Mouse (Mus musculus) splenic B cell, adult 2 months (primary cell): Measurements from ENCODE around the gene Dusp23.
A peak's percentile ranks its signal among the peaks of the same experiment; 100 is the strongest.

Experiments
- DNase-seq: peaks from one replicate; pipeline ENCODE4 v3.0.0-alpha.2; 2011; ENCODE audit warnings: low read depth, low spot score
- H3K27me3 ChIP-seq: 2 replicates; pipeline ENCODE4 v1.6.1; 2012; ENCODE audit warnings: mild to moderate bottlenecking, low read length, moderate library complexity, mixed read lengths; ENCODE audit not compliant: control insufficient read depth, poor library complexity, insufficient read depth, severe bottlenecking
- H3K36me3 ChIP-seq: 2 replicates; pipeline ENCODE4 v1.6.1; 2012; ENCODE audit warnings: mild to moderate bottlenecking, low read length, moderate library complexity, mixed read lengths; ENCODE audit not compliant: control insufficient read depth, poor library complexity, insufficient read depth, severe bottlenecking

The Dusp23 gene

DNA sequence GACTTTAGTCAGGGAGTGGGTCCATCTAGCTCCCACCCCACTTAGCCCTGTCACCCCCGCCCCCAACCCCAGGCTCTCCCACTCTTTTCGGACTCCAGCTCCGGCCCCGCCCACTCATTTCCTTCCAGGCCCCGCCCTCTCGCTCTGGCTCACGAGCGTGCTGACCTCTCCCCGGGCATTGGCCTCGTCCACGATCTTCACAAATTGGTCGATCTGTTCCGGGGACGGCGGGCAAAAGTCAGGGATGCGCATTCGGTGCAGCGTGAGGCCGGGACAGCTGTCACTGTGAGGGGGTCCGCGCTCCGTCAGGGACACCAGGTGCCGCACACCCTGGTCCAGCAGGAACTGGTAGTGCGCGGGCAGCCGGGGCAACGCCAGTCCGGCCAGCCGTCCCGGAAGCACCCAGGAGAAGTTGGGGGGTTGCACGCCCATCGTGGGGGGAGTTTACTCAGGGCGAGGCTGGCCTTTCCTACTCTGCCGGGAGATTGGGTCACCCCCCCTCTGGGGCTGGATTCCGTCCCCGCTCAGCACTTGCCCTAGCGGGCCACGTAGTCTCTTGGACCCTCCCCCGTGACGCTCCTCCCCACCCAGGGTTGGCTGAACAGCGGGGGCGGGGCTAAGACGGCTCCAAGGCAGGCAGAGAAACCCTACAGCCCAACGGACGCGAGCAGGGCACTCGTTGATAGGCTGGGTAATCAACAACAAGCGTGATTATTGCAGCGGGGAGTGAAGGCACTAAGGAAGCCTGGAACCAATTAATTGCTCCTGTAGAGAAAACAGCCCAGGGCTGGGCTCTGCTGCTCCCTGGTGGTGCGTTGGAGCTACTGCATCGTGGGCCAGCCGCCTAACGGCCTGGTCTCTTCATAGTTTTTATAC, at the start of gene Dusp23:
Gene Dusp23, minus strand, starts transcription at position 512 of the 876 bp plus-strand sequence.
- peak; percentile 96 for DNase-seq
- Histone ChIP-seq H3K27me3 (no peaks in the 10 kb centered on the region), H3K36me3 (no peaks in the 10 kb centered on the region)

- Histone ChIP-seq H3K27me3 (no peaks in the 10 kb centered on the region; the same call in 1 of the 2 replicates), H3K36me3 (no peaks in the 10 kb centered on the region)
- no peak for DNase-seq
Measured at GRCm38 (mm10) chr1:172680742-172681141, 48.0 kb upstream of the Dusp23 start.

DNA sequence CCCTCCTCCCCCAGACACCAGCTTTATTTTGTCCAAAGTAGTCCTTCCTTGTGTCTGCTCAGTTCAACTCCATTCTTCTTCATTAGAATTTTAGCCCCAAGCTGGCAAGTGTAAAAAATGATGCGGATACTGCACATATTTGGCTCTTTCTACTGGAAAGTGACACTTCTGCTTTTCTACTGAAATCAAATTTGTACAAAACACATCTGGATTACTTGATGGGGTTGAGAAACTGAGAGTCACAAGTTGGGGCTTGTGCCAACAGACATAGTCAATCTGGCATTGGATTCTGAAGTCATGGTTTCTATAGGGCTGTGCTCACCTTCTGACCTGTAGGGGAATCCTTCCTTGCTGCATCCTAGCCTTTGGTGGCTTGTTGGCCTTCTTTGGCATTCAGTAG, 38.0 kb upstream of the Dusp23 start:
- no peaks in the 10 kb centered on the region for H3K36me3 ChIP-seq
- no peaks in the 10 kb centered on the region for H3K27me3 ChIP-seq
- no peak for DNase-seq

DNA sequence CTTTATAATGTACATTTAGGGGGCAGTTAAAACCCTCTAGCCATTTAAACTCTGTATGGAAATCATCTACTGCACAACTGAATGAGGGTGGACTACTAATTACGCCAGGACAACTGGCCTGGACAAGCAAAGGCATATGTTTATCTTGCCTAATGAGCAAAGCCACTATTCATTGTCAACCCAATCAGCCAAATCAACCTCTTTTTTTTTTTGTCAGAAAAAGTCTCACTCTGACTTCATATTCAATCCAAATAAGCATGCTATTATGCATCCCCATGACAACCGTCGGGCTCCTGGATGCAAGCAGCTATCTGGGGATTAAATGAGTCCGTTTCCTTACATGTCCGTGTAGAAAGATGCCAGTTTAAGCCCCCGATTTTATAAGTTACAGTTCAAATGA, 34.8 kb upstream of the Dusp23 start:
- Histone ChIP-seq H3K36me3 (no peaks in the 10 kb centered on the region), H3K27me3 (no peaks in the 10 kb centered on the region)
- DNase-seq, result no peak

DNA sequence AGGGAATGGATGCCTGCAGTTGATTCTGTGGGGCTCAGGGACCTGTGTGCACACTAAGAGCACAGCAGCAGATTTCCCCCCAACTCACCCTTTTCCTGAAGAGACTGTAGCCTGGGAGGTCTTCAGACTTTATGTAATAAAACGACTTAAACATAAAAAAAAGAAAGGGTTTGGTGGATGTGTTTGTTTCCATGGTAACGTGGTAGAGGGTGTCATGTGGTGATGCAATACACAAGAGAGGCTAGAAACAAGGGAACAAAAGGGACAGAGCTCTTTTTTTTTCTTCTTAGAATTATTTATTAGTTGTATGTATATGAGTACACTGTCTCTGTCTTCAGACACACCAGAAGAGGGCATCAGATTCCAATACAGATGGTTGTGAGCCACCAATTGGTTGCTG, 32.7 kb upstream of the Dusp23 start:
- no peaks in the 10 kb centered on the region for H3K27me3 ChIP-seq
- no peaks in the 10 kb centered on the region for H3K36me3 ChIP-seq
- no peak for DNase-seq

- Histone ChIP-seq H3K27me3 (no peaks in the 10 kb centered on the region; the same call in 1 of the 2 replicates), H3K36me3 (no peaks in the 10 kb centered on the region)
- DNase-seq, result no peak
Measured at GRCm38 (mm10) chr1:172659688-172660087, 26.9 kb upstream of the Dusp23 start.

GRCm38 (mm10) chr1:172657266-172657665, 24.5 kb upstream of the Dusp23 start:
- no peak for DNase-seq
- no peaks in the 10 kb centered on the region; the same call in 1 of the 2 replicates for H3K27me3 ChIP-seq
- no peaks in the 10 kb centered on the region for H3K36me3 ChIP-seq

DNA sequence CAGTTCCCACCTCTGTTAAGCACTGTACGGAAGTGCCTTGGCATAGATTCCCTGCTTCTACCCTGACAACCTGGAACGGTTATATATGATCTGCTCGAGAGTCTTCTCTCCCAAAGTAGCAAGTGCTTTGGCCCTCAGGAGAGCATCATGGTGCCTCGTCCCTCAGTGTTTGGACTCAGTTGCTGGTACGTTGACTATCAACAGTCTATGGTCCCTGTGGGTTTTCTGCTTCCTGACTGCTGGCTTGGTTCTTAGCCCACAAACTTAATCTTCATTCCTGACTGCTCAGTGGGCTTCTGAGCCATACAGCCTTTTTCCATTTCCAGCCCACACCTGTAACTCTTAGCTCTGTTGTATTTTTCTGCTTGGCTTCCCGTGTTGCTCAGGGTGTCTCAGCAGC, 21.1 kb upstream of the Dusp23 start:
- DNase-seq, result no peak
- Histone ChIP-seq H3K27me3 (no peaks in the 10 kb centered on the region), H3K36me3 (no peaks in the 10 kb centered on the region)

DNA sequence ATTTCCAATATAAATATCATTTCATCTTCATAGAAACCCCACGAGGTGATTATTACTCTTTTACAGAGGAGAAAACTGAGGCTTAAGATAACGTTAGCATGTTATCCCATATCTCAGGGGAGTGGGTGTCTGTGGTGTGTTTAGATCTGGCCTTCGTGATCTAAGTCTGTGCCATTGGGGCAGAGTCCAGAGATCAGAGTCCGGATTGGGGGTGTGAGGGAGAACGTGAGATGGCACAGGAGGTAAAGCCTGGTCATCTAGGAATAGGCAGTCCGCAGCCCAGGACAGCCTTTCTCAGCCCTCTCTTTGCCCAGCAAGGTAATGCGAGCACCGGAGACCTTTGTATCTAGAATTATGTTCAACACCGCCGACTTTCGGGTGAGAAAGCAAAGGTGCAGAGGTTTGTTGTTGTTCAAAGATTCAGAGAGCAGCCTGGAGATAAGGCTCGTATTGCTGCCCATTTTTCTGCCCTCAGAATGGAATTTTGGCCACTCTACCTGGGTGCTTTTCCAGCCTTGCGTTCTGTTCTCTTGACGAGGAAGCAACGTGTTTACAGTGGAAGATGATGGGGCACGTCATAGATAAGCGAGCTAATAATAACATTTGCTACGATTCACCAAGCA, 19.4 kb upstream of the Dusp23 start:
- H3K36me3 ChIP-seq, result no peaks in the 10 kb centered on the region
- DNase-seq, result no peak
- no peaks in the 10 kb centered on the region for H3K27me3 ChIP-seq

- Histone ChIP-seq H3K27me3 (no peaks in the 10 kb centered on the region), H3K36me3 (no peaks in the 10 kb centered on the region)
- DNase-seq, result no peak
Measured at GRCm38 (mm10) chr1:172651288-172651987, 18.7 kb upstream of the Dusp23 start.

GRCm38 (mm10) chr1:172650519-172651287, 17.9 kb upstream of the Dusp23 start:
- Histone ChIP-seq H3K27me3 (no peaks in the 10 kb centered on the region), H3K36me3 (no peaks in the 10 kb centered on the region)
- peak; percentile 30 for DNase-seq

DNA sequence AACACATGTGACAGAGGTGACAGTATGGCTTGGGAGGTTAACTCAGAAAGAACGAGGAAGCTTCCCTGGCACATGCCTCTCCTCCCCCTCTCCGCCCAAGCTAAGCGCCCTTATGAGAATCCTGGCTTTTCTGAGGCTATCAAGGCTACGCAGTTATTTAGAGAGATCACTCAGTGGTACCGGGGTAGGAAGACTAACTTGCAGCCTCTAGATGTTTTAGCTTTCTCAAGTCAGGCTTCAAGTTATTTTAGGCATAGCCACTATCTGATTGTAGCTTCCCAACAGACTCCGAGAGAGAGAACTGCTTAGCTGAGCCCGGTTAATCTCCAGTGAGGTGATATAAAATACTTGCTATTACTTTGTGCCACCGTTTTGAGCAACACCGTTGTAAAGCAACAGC, 16.6 kb upstream of the Dusp23 start:
- Histone ChIP-seq H3K27me3 (no peaks in the 10 kb centered on the region), H3K36me3 (no peaks in the 10 kb centered on the region)
- no peak for DNase-seq

- H3K36me3 ChIP-seq, result no peaks in the 10 kb centered on the region
- H3K27me3 ChIP-seq, result no peaks in the 10 kb centered on the region
- DNase-seq, result no peak
Measured at GRCm38 (mm10) chr1:172647236-172647635, 14.5 kb upstream of the Dusp23 start.

DNA sequence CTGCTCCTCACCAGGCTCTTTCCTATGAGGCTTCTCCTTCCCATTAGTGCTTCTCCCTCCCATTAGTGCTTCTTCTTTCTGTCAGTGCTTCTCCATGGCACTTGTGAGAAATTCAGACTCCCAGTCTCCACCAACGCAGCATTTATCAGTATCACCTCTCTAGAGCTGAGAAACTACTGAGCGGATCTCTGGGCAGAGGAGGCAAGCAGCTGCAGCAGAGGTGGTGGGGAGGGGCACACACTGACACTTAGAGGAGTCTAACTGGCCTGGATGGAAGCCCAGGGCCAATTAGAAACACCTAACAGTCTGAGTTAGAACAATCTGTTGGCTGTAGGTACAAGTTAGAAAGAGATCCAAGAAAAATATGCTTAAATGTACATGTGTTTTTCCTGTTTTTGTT, 6.0 kb upstream of the Dusp23 start:
- DNase-seq, result no peak
- H3K36me3 ChIP-seq, result no peaks in the 10 kb centered on the region
- no peaks in the 10 kb centered on the region for H3K27me3 ChIP-seq
